Mouse (Mus musculus) limb, embryonic 15.5 days (tissue): ENCODE measurements around the gene Ttc9c. TPM values are rescaled to one million over a fixed set of nuclear protein-coding genes. Genes with fewer than 3 reads are reported as not detected.
A peak's percentile ranks its signal among the peaks of the same experiment; 100 is the strongest.
"Not testable (repeated sequence)": the region's sequence is repeated elsewhere in the genome, so short reads cannot be mapped to it uniquely, and the experiment has no call there.

Experiments
- ATAC-seq: fragments of 200-750 bp; cut with Nextera tagmentation; 2 replicates; pipeline ENCODE4 v1.8.0; 2017; ENCODE audit warnings: low read depth, moderate TSS enrichment; ENCODE audit not compliant: insufficient number of reproducible peaks, low FRiP score, low TSS enrichment
- H3K27ac ChIP-seq: fragments of 300-500 bp; sonication (generic); 2 replicates; pipeline ENCODE4 v1.5.1; 2015; ENCODE audit warnings: moderate library complexity, mild to moderate bottlenecking, inconsistent platforms
- H3K27me3 ChIP-seq: fragments of 300-500 bp; sonication (generic); 2 replicates; pipeline ENCODE4 v1.6.1; 2015; ENCODE audit warnings: inconsistent platforms
- H3K36me3 ChIP-seq: fragments of 300-500 bp; sonication (generic); 2 replicates; pipeline ENCODE4 v1.6.1; 2015; ENCODE audit warnings: inconsistent platforms
- H3K4me1 ChIP-seq: fragments of 300-500 bp; sonication (generic); 2 replicates; pipeline ENCODE4 v1.6.1; 2015; ENCODE audit warnings: inconsistent platforms
- H3K4me2 ChIP-seq: fragments of 300-500 bp; sonication (generic); 2 replicates; pipeline ENCODE4 v1.6.1; 2015; ENCODE audit warnings: mild to moderate bottlenecking, inconsistent platforms
- H3K4me3 ChIP-seq: fragments of 300-500 bp; sonication (generic); 2 replicates; pipeline ENCODE4 v1.5.1; 2015; ENCODE audit warnings: mild to moderate bottlenecking, inconsistent platforms
- H3K9ac ChIP-seq: fragments of 300-500 bp; sonication (generic); 2 replicates; pipeline ENCODE4 v1.6.1; 2015; ENCODE audit warnings: inconsistent platforms
- H3K9me3 ChIP-seq: fragments of 300-500 bp; sonication (generic); 2 replicates; pipeline ENCODE4 v1.6.1; 2016; ENCODE audit warnings: inconsistent platforms
- WGBS: fragments of 180-500 bp; shearing (Covaris S2); methylation state at CpG from one replicate; pipeline ENCODE4 v1.1.7; 2015; 5-methylcytosine and 5-hydroxymethylcytosine counted together
- polyA plus RNA-seq: library from polyadenylated mRNA; unstranded; fragments of >200 nt; fragmentation: Nextera tagmentation; extraction: Ambion mirVana; gene quantifications from 2 replicates; pipeline ENCODE4 v1.2.1, GENCODE M21; 2015

Gene Ttc9c
- polyA plus RNA-seq, 1 experiment from 2014 or later = 56.8 TPM

DNA sequence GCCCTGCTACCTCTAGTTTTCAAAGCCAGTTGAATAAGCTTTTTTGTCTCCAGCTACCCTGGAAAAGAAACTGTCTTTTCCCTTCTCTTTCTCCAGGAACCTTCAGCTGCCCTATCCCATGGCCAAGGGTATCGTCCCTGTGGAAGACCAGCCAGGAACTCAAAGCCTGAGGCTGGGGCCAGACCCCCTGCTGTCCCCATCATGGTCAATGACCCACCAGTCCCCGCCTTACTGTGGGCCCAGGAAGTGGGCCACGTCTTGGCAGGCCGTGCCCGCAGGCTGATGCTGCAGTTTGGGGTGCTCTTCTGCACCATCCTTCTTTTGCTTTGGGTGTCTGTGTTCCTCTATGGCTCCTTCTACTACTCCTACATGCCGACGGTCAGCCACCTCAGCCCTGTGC lies 21.9 kb upstream of the Ttc9c start:
- Histone ChIP-seq H3K4me1 (peaks cover 32% of the 10 kb centered on the region), H3K4me3 (peak overlapping the region; percentile 43), H3K27me3 (no peaks in the 10 kb centered on the region), H3K9ac (no peak overlapping the region), H3K9me3 (no peaks in the 10 kb centered on the region), H3K4me2 (peak overlapping the region; percentile 61), H3K36me3 (peaks cover 21% of the 10 kb centered on the region), H3K27ac (no peak overlapping the region)
- no peak for ATAC-seq
- WGBS = 87% methylated on average over 7 of the region's 7 CpGs

DNA sequence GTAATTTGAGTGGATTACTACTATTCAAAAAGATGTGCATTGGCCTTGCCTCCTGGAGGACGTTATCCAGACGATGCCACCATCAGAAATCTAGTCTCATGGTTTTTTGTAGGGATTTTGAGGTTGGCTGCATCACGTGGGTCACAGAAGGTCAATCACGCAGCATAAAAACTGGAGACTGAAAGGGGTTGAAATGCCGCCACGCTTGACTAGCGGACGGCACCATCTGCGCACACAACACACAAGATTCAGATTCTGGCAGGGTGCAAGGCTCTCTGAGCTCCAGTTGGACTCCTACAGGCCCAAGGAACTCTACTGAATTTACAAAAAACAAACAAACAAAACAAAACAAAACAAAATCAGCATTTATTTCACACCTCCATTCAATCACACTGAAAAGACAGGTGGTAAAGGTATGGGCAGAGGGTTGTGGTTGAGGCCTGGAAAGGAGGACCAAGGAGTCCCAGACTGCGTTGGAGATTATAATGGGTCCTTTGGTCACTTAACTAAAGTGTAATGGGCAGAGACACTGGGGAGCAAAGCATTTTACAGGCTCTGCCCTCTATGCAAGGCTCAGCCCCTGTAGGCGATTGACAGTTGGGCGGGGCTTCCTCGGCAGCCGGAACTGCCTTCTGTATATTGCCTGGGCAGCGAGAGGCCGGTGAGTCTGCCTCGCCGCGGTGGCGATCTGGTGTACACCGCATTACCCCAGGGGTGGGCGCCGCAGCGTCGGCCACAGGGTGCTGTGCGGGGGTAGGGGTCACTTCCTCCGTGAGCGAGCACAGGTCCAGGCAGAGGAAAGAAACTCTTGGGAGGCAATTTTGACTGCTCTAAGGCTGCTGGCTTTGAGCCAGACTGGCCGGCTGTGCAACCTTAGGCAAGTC lies 21.0 kb upstream of the Ttc9c start:
- H3K36me3 ChIP-seq = peaks cover 17% of the 10 kb centered on the region
- H3K27me3 ChIP-seq = no peaks in the 10 kb centered on the region
- peaks cover 32% of the 10 kb centered on the region for H3K4me1 ChIP-seq
- peak overlapping the region; percentile 61 for H3K4me2 ChIP-seq
- H3K4me3 ChIP-seq = peak overlapping the region; percentile 43
- no peak for ATAC-seq
- WGBS = 24% methylated on average over 29 of the region's 29 CpGs
- no peak overlapping the region for H3K27ac ChIP-seq
- H3K9ac ChIP-seq = peak overlapping the region; percentile 39; the same call in 1 of the 2 replicates
- H3K9me3 ChIP-seq = no peaks in the 10 kb centered on the region

DNA sequence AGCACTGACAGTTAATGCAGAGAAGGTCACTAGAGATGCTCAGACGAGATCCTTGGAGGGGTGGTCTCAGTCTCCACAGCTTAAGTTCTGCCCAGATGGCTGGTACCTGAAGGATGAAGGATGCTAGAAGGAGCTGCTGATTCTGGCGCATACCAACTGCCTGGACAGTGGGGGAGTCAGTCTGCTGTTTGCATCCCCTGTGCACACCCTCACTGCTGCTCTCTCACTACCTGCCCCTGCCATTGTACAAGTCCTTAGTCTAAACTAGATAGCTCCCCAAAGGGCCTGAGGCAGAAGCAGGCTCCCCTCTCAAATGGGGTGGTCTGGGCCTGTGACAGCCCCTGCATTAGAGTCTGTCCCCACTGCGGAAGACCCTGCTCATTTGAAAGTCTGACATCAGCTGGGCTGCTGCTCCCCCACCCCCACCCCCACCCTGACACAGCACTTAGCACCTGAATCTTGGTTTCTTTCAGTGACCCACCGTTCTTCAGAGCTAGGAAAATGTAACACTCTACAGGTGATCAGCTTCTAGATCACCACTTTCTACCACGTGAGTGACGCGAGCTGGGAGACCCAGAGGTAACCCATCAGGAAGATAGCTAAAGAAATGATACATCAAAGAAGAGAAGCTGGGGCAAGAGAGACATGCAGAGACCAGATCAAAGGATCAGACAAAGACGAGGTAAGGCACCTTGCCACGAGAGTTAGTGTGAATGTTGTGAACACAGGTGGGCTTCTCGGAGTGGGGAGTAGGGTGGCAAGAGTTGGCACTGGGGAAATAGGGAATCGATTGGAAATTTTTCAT lies 20.2 kb upstream of the Ttc9c start, which contains the start of gene Gng3:
TSS of gene Gng3 (minus strand) at position 92 of the 805 bp plus-strand sequence.
- no peaks in the 10 kb centered on the region for H3K9me3 ChIP-seq
- no peaks in the 10 kb centered on the region for H3K27me3 ChIP-seq
- H3K4me3 ChIP-seq = peak within 1 kb of the TSS; percentile 57
- H3K4me2 ChIP-seq = peak within 1 kb of the TSS; percentile 80
- H3K27ac ChIP-seq = peak within 1 kb of the TSS; percentile 98
- WGBS = 59% methylated on average over 11 of the region's 11 CpGs
- ATAC-seq = no peak
- H3K36me3 ChIP-seq = peaks cover 23% of the 10 kb centered on the region
- 0 out of 2 replicates have a peak within 1 kb of the TSS, but pooled peaks have one; percentile 64 for H3K9ac ChIP-seq
- peaks cover 32% of the 10 kb centered on the region for H3K4me1 ChIP-seq

DNA sequence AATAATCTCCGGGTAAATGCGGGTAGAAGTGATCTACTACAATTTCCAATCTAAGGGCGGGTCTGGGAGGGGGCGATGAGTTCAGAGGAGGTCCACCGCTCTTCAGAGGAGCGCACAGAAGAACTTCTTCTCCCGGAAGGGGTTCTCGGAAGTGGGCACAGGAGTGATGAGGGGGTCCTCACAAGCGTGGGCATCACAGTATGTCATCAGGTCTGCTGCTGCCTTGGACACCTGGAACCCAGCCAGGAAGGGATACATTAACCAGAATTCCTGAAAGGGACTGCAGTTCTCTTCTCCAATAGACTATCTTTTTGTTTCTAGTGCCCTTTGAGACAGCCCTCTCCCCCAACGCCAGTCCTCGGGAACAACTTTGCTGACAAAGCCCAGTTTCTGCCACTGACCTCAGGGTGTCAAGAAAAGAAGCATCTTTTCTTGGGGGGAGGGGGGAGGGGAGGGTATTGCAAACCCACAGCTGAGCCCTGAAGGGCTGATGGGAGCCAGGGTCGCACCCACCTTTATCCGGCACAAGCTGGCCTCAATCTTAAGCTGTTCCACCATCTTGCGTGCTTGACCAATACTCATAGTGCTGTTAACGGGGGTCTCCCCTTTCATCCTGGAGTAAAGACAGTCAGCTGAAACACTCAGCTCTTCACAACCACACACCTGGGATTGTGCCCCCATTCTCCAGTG lies 19.1 kb upstream of the Ttc9c start:
- Histone ChIP-seq H3K27me3 (no peaks in the 10 kb centered on the region), H3K9me3 (no peaks in the 10 kb centered on the region), H3K27ac (peak overlapping the region; percentile 98), H3K4me2 (peak overlapping the region; percentile 80), H3K36me3 (peaks cover 34% of the 10 kb centered on the region), H3K9ac (peak overlapping the region; percentile 64; the same call in 1 of the 2 replicates), H3K4me1 (peaks cover 32% of the 10 kb centered on the region), H3K4me3 (peak overlapping the region; percentile 57)
- no peak for ATAC-seq
- WGBS = 19% methylated on average over 15 of the region's 15 CpGs

DNA sequence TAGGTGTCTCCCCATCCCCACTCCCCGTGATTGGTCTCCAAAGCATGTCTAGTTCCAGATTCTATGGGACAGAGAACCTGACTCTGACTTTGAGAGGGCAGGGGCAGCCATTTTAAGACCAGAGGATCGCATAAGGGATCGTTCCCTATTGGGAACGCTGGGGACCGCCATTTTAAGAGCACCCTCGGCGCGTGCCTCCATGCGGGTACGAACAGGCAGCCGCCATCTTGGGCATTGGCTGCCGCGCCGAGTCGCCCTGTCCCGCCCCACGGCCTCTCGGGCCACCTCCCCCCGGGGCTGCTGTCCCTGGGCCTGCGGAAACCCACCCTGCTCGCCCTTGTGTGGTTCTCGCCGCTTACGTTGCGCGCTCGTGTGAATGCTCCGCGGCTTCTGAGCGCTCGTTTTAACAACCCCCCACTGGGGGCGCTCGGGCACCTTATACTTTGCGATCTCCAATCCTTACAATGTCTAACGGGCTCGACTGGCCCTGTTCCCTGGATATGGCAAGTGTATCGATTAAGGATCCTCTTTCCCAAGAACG lies 18.2 kb upstream of the Ttc9c start, which contains the start of gene Bscl2:
TSS of gene Bscl2 (plus strand) at position 217 of the 541 bp plus-strand sequence.
- Histone ChIP-seq H3K9ac (peak within 1 kb of the TSS; percentile 64), H3K36me3 (peaks cover 35% of the 10 kb centered on the region), H3K4me3 (peak within 1 kb of the TSS; percentile 57), H3K9me3 (no peaks in the 10 kb centered on the region), H3K4me2 (peak within 1 kb of the TSS; percentile 80), H3K4me1 (peaks cover 32% of the 10 kb centered on the region), H3K27ac (peak within 1 kb of the TSS; percentile 98), H3K27me3 (no peaks in the 10 kb centered on the region)
- WGBS = 1% methylated on average over 36 of the region's 38 CpGs
- ATAC-seq = peak; percentile 77

DNA sequence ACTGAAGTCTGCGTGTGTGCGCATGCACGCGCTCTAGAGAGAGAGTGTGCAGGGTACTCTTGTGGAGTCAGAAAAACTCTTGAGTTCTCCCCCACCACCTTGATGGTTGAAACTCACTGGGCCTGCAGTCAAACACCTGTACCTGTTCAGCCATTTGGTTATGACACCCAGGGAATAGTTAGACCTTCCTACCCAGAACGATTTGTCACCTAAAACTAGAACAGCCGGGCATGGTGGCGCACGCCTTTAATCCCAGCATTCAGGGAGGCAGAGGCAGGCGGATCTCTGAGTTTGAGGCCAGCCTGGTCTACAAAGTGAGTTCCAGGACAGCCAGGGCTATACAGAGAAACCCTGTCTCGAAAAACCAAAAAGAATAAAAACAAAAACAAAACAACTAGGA lies 17.2 kb upstream of the Ttc9c start:
- not testable (repeated sequence) for H3K9ac ChIP-seq, H3K27me3 ChIP-seq, H3K4me2 ChIP-seq, H3K4me3 ChIP-seq, ATAC-seq, H3K9me3 ChIP-seq
- Histone ChIP-seq H3K36me3 (peaks cover 45% of the 10 kb centered on the region), H3K27ac (peak overlapping the region; percentile 98; the same call in 1 of the 2 replicates), H3K4me1 (peaks cover 30% of the 10 kb centered on the region)
- WGBS = 93% methylated on average over 10 of the region's 10 CpGs

GRCm38 (mm10) chr19:8832971-8833370 lies 13.8 kb upstream of the Ttc9c start:
- H3K27ac ChIP-seq = no peak overlapping the region
- WGBS = 89% methylated on average over 4 of the region's 4 CpGs

DNA sequence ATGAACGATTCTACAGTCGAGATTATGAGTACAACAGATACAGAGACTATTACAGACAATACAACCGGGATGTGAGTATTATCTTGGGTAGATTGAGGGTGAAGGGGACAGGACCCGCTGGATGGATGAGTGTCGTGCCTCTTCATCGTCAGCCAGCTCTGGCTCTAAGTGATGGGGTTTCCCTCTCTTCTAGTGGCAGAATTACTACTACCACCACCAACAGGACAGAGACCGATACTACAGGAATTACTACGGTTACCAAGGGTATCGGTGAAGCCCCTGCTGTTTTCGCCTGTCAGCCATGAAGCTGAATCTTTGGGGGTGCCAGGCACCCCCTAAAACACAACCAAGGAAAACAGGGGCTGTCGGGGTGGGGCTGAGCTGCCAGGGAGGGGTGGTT lies 12.1 kb upstream of the Ttc9c start:
- 83% methylated on average over 11 of the region's 11 CpGs for WGBS
- H3K4me2 ChIP-seq = no peak overlapping the region
- no peak for ATAC-seq

More at GRCm38 (mm10) chr19:8832971-8833370, 13.8 kb upstream of the Ttc9c start:
- no peaks in the 10 kb centered on the region for H3K9me3 ChIP-seq
- H3K36me3 ChIP-seq = peaks cover 73% of the 10 kb centered on the region
- H3K27me3 ChIP-seq = no peaks in the 10 kb centered on the region
- H3K4me1 ChIP-seq = no peaks in the 10 kb centered on the region
- H3K9ac ChIP-seq = no peak overlapping the region
- no peak overlapping the region for H3K4me3 ChIP-seq
- no peak for ATAC-seq
- H3K4me2 ChIP-seq = no peak overlapping the region

DNA sequence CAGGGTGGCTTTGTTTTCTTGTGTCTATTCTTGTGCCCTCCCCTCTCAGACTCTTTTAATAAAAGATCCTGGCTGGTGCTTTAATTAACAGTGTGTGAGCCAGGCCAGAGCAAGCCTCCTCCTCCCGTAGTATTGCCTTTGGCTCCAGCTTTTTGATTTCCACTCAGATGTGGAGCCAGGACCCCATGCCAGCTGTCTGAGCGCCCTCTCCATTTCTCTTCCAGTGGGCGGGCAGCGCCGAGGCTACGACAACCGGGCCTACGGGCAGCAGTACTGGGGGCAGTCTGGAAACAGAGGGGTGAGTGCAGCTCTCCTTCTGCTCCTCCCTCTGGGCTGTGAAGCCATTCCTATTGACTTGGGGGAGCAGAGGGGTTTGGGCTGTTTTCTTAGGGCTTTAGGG lies 11.5 kb upstream of the Ttc9c start:
- Histone ChIP-seq H3K4me1 (no peaks in the 10 kb centered on the region), H3K4me2 (no peak overlapping the region), H3K9me3 (no peaks in the 10 kb centered on the region), H3K4me3 (no peak overlapping the region), H3K36me3 (peaks cover 97% of the 10 kb centered on the region), H3K27ac (no peak overlapping the region), H3K9ac (no peak overlapping the region), H3K27me3 (no peaks in the 10 kb centered on the region)
- no peak for ATAC-seq
- WGBS = 84% methylated on average over 8 of the region's 8 CpGs

More for the DNA sequence above, 12.1 kb upstream of the Ttc9c start:
- H3K9ac ChIP-seq = no peak overlapping the region
- H3K9me3 ChIP-seq = no peaks in the 10 kb centered on the region
- no peak overlapping the region for H3K27ac ChIP-seq
- H3K4me1 ChIP-seq = no peaks in the 10 kb centered on the region
- no peaks in the 10 kb centered on the region for H3K27me3 ChIP-seq
- no peak overlapping the region for H3K4me3 ChIP-seq
- H3K36me3 ChIP-seq = peaks cover 91% of the 10 kb centered on the region

- no peak within 1 kb of the TSS for H3K4me3 ChIP-seq
These were observed 10.5 kb upstream of the Ttc9c start, which contains the start of gene AC129217.1 for GRCm38 (mm10) chr19:8829660-8830059. AC129217.1 (plus strand) TSS chr19:8829773.

DNA sequence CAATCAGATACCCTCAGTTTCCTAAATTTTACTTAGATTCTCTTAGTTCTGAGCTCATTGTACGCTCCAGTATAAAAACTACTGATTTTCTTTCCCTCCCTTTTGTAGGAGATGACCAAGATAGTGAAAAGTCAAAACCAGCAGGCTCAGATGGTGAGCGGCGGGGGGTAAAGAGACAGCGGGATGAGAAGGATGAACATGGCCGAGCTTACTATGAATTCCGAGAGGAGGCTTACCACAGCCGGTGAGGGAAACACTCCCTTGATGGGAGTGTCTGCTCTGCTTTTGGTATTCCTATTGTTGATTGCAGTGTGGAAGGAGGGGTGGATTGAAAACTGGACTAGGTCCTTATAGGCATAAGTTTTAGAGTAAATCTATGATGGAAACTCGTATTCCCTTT lies 3.6 kb upstream of the Ttc9c start:
- Histone ChIP-seq H3K4me3 (peak overlapping the region; percentile 82), H3K4me1 (peaks cover 23% of the 10 kb centered on the region), H3K4me2 (peak overlapping the region; percentile 66), H3K9me3 (no peaks in the 10 kb centered on the region), H3K36me3 (peaks cover 49% of the 10 kb centered on the region), H3K9ac (no peak overlapping the region), H3K27me3 (no peaks in the 10 kb centered on the region), H3K27ac (no peak overlapping the region)
- no peak for ATAC-seq
- 81% methylated on average over 8 of the region's 8 CpGs for WGBS

More at GRCm38 (mm10) chr19:8829660-8830059, 10.5 kb upstream of the Ttc9c start, which contains the start of gene AC129217.1:
- Histone ChIP-seq H3K27ac (no peak within 1 kb of the TSS), H3K9ac (no peak within 1 kb of the TSS), H3K4me1 (no peaks in the 10 kb centered on the region), H3K36me3 (peaks cover 96% of the 10 kb centered on the region), H3K4me2 (no peak within 1 kb of the TSS), H3K27me3 (no peaks in the 10 kb centered on the region), H3K9me3 (no peaks in the 10 kb centered on the region)
- no peak for ATAC-seq
- WGBS = 89% methylated on average over 8 of the region's 8 CpGs
